8 mouse cellular contexts compared by ENCODE assay signal in genomic region chr2:66439764-66440471, GRCm38 (mm10). TPM values are rescaled to one million over a fixed set of nuclear protein-coding genes. Genes with fewer than 3 reads are reported as not detected.
A peak's percentile ranks its signal among the peaks of the same experiment; 100 is the strongest.
DNase-seq lines count a peak whose midpoint lies in the region; ATAC-seq lines count a peak whose summit lies in the region.

No protein-coding gene starts in this region.

- DNase-seq in kidney, postnatal 14 days = no peak
- peak; percentile 50 for DNase-seq in cerebellum, adult 9-11 months
- DNase-seq in frontal cortex, postnatal 36 days (ENCODE audit: low spot score in 2 of 2) = peak; percentile 34 to 44
- DNase-seq in natural killer cell, adult 2 months (ENCODE audit: low spot score in 2 of 2) = no peak
- DNase-seq in lung, postnatal 25 days (ENCODE audit: low spot score) = no peak

- no peaks in the 10 kb centered on the region; the same call in 1 of the 2 replicates for H3K27me3 ChIP-seq in kidney, embryonic 16.5 days (ENCODE audit: insufficient read depth, low read length)
- H3K27me3 ChIP-seq in limb, embryonic 15.5 days = no peaks in the 10 kb centered on the region
- no peaks in the 10 kb centered on the region for H3K27me3 ChIP-seq in stomach, embryonic 16.5 days (ENCODE audit: control insufficient read depth, insufficient read depth, low read length)

- no peaks in the 10 kb centered on the region for H3K36me3 ChIP-seq in kidney, embryonic 16.5 days (ENCODE audit: insufficient read depth, low read length)
- no peaks in the 10 kb centered on the region for H3K36me3 ChIP-seq in limb, embryonic 15.5 days
- H3K36me3 ChIP-seq in stomach, embryonic 16.5 days (ENCODE audit: control insufficient read depth, insufficient read depth, low read length) = no peaks in the 10 kb centered on the region

- no peak overlapping the region for H3K9ac ChIP-seq in kidney, embryonic 16.5 days (replicated peaks; ENCODE audit: low read length)
- no peak overlapping the region for H3K9ac ChIP-seq in limb, embryonic 15.5 days
- no peak overlapping the region for H3K9ac ChIP-seq in stomach, embryonic 16.5 days (ENCODE audit: low read length)

- H3K4me1 ChIP-seq in kidney, embryonic 16.5 days (ENCODE audit: insufficient read depth, low read length) = peaks cover 12% of the 10 kb centered on the region
- no peaks in the 10 kb centered on the region; the same call in 1 of the 2 replicates for H3K4me1 ChIP-seq in limb, embryonic 15.5 days
- no peaks in the 10 kb centered on the region for H3K4me1 ChIP-seq in stomach, embryonic 16.5 days (ENCODE audit: control insufficient read depth, insufficient read depth, low read length)

- H3K9me3 ChIP-seq in kidney, embryonic 16.5 days (ENCODE audit: low read length) = no peaks in the 10 kb centered on the region
- no peaks in the 10 kb centered on the region for H3K9me3 ChIP-seq in limb, embryonic 15.5 days
- H3K9me3 ChIP-seq in stomach, embryonic 16.5 days (replicated peaks; ENCODE audit: control insufficient read depth, low read length) = no peaks in the 10 kb centered on the region

- peak overlapping the region; percentile 64 for H3K4me2 ChIP-seq in kidney, embryonic 16.5 days (replicated peaks; ENCODE audit: low read depth, low read length)
- peak overlapping the region; percentile 45 for H3K4me2 ChIP-seq in limb, embryonic 15.5 days
- H3K4me2 ChIP-seq in stomach, embryonic 16.5 days (ENCODE audit: low read depth, low read length) = peak overlapping the region; percentile 46

- H3K27ac ChIP-seq in kidney, embryonic 16.5 days (ENCODE audit: low read length) = no peak overlapping the region
- no peak overlapping the region for H3K27ac ChIP-seq in limb, embryonic 15.5 days
- H3K27ac ChIP-seq in stomach, embryonic 16.5 days (ENCODE audit: low read length) = no peak overlapping the region

- 5% methylated on average over 21 of the region's 21 CpGs for WGBS in kidney, embryonic 16.5 days
- WGBS in limb, embryonic 15.5 days = 4% methylated on average over 21 of the region's 21 CpGs
- WGBS in stomach, embryonic 16.5 days = 8% methylated on average over 21 of the region's 21 CpGs

- ATAC-seq in kidney, embryonic 16.5 days (ENCODE audit: low FRiP score, low TSS enrichment) = peak; percentile 88
- no peak for ATAC-seq in limb, embryonic 15.5 days (ENCODE audit: insufficient number of reproducible peaks, low FRiP score, low TSS enrichment, low read depth)
- no peak for ATAC-seq in stomach, embryonic 16.5 days (ENCODE audit: insufficient read depth, low FRiP score)

- H3K4me3 ChIP-seq in kidney, embryonic 16.5 days (ENCODE audit: low read length) = peak overlapping the region; percentile 41
- peak overlapping the region; percentile 23 for H3K4me3 ChIP-seq in limb, embryonic 15.5 days
- H3K4me3 ChIP-seq in stomach, embryonic 16.5 days (replicated peaks; ENCODE audit: low read length) = peak overlapping the region; percentile 18

RNA-seq across cellular contexts. Expression of gene Scn1a, which starts 0.7 kb away (rescaled TPM):
- 1.0 and 1.3 TPM in 2 replicates for polyA plus RNA-seq in kidney, embryonic 16.5 days (2015; fragmentation: Nextera tagmentation; extraction: Ambion mirVana)
- polyA plus RNA-seq in limb, embryonic 15.5 days (2015; fragmentation: Nextera tagmentation; extraction: Ambion mirVana) = 0.38 and 1.0 TPM in 2 replicates
- polyA plus RNA-seq in stomach, embryonic 16.5 days (2015; fragmentation: Nextera tagmentation; extraction: Ambion mirVana) = 0.18 and 0.30 TPM in 2 replicates

Comparison
In these comparisons a context has a peak if more than half of its experiments do, and no peak if none do; other contexts are left out.
1. DNase-seq: peak in cerebellum, adult 9-11 months (single experiment) and frontal cortex, postnatal 36 days (2 of 2); none in kidney, postnatal 14 days (single experiment), natural killer cell, adult 2 months (0 of 2) and lung, postnatal 25 days (single experiment).
2. Peak in every context shown above with its lines, with median percentiles within 50 percentile points of each other: H3K4me2 ChIP-seq and H3K4me3 ChIP-seq.